Mouse (Mus musculus) cerebellum, adult 11-12 months (tissue): ENCODE results near the gene Itgb6.

Experiments used
- DNase-seq: peaks from one replicate; pipeline ENCODE4 v3.0.0; 2022

Itgb6 gene

GRCm38 (mm10) chr2:60671215-60671614 lies 51.2 kb downstream of the Itgb6 start:
- no peak for DNase-seq

GRCm38 (mm10) chr2:60663071-60663470 lies 59.4 kb downstream of the Itgb6 start:
- DNase-seq, result no peak

GRCm38 (mm10) chr2:60659993-60660392 lies 62.5 kb downstream of the Itgb6 start:
- DNase-seq, result no peak

- no peak for DNase-seq
These were observed 63.5 kb downstream of the Itgb6 start for GRCm38 (mm10) chr2:60658992-60659391.

- no peak for DNase-seq
These were observed 67.6 kb downstream of the Itgb6 start for GRCm38 (mm10) chr2:60654828-60655227.

- no peak for DNase-seq
These were observed 72.3 kb downstream of the Itgb6 start for GRCm38 (mm10) chr2:60650155-60650554.

- no peak for DNase-seq
These were observed 74.8 kb downstream of the Itgb6 start for GRCm38 (mm10) chr2:60647650-60648049.

- no peak for DNase-seq
These were observed 75.9 kb downstream of the Itgb6 start for GRCm38 (mm10) chr2:60646583-60646982.

- no peak for DNase-seq
These were observed 79.0 kb downstream of the Itgb6 start for GRCm38 (mm10) chr2:60643406-60643805.

GRCm38 (mm10) chr2:60642606-60643005 lies 79.8 kb downstream of the Itgb6 start:
- DNase-seq, result no peak

- no peak for DNase-seq
These were observed 82.1 kb downstream of the Itgb6 start for GRCm38 (mm10) chr2:60640342-60640672.

- no peak for DNase-seq
These were observed 82.7 kb downstream of the Itgb6 start for GRCm38 (mm10) chr2:60639617-60640341.

- DNase-seq, result no peak
These were observed 85.3 kb downstream of the Itgb6 start for GRCm38 (mm10) chr2:60636910-60637761.

GRCm38 (mm10) chr2:60636481-60636880 lies 86.0 kb downstream of the Itgb6 start:
- no peak for DNase-seq

GRCm38 (mm10) chr2:60636038-60636437 lies 86.4 kb downstream of the Itgb6 start:
- no peak for DNase-seq

- DNase-seq, result no peak
These were observed 89.7 kb downstream of the Itgb6 start for GRCm38 (mm10) chr2:60632791-60633190.

GRCm38 (mm10) chr2:60630304-60630703 lies 92.1 kb downstream of the Itgb6 start:
- no peak for DNase-seq

GRCm38 (mm10) chr2:60627952-60628351 lies 94.5 kb downstream of the Itgb6 start:
- no peak for DNase-seq

- DNase-seq, result no peak
These were observed 94.9 kb downstream of the Itgb6 start for GRCm38 (mm10) chr2:60627515-60627914.

- no peak for DNase-seq
These were observed 96.7 kb downstream of the Itgb6 start for GRCm38 (mm10) chr2:60625766-60626165.

GRCm38 (mm10) chr2:60622161-60622560 lies 100.3 kb downstream of the Itgb6 start:
- no peak for DNase-seq

- DNase-seq, result no peak
These were observed 107.7 kb downstream of the Itgb6 start for GRCm38 (mm10) chr2:60614758-60615157.

GRCm38 (mm10) chr2:60613857-60614228 lies 108.6 kb downstream of the Itgb6 start:
- DNase-seq, result no peak
